Mouse (Mus musculus) bone marrow, adult 2 months (tissue): ENCODE data around the gene Hsf5.

Source experiments
- CTCF ChIP-seq: fragments of 200-500 bp; IDR thresholded peaks from 2 replicates; pipeline ENCODE4 v1.5.1; 2011; ENCODE audit warnings: low read length, control low read depth; ENCODE audit not compliant: control insufficient read depth, insufficient read depth
- POLR2A ChIP-seq: fragments of 200-500 bp; IDR thresholded peaks from 2 replicates; pipeline ENCODE4 v1.6.1; 2011; ENCODE audit warnings: low read depth, mild to moderate bottlenecking, control low read depth, low read length, borderline replicate concordance; ENCODE audit not compliant: control insufficient read depth

- TF ChIP-seq CTCF (no peak), POLR2A (no peak)
Measured at GRCm38 (mm10) chr11:87579713-87580112, 37.3 kb upstream of the Hsf5 start.
